Mouse (Mus musculus): ENCODE data around the gene Sfxn2.

The Sfxn2 gene

GRCm38 (mm10) chr19:46631637-46632036, 58.5 kb downstream of the Sfxn2 start:
- no peak for DNase-seq (ENCODE audit: low spot score)

- no peak for DNase-seq (ENCODE audit: low spot score)
Observed at GRCm38 (mm10) chr19:46635766-46636165, 62.6 kb downstream of the Sfxn2 start.

- DNase-seq (ENCODE audit: low spot score), result no peak
Observed at GRCm38 (mm10) chr19:46637598-46637997, 64.4 kb downstream of the Sfxn2 start.

- no peak for DNase-seq (ENCODE audit: low spot score)
Observed at GRCm38 (mm10) chr19:46639053-46639452, 65.9 kb downstream of the Sfxn2 start.

- DNase-seq (ENCODE audit: low spot score), result no peak
Observed at GRCm38 (mm10) chr19:46639496-46639895, 66.3 kb downstream of the Sfxn2 start.

GRCm38 (mm10) chr19:46640780-46641179, 67.6 kb downstream of the Sfxn2 start:
- DNase-seq (ENCODE audit: low spot score), result no peak

GRCm38 (mm10) chr19:46641420-46642085, 68.4 kb downstream of the Sfxn2 start:
- no peak for DNase-seq (ENCODE audit: low spot score)

GRCm38 (mm10) chr19:46642136-46642753, 69.1 kb downstream of the Sfxn2 start:
- no peak for DNase-seq (ENCODE audit: low spot score)

- no peak for DNase-seq (ENCODE audit: low spot score)
Observed at GRCm38 (mm10) chr19:46643236-46643635, 70.1 kb downstream of the Sfxn2 start.

GRCm38 (mm10) chr19:46644343-46644792, 71.2 kb downstream of the Sfxn2 start:
- DNase-seq (ENCODE audit: low spot score), result no peak

- no peak for DNase-seq (ENCODE audit: low spot score)
Observed at GRCm38 (mm10) chr19:46644793-46645602, 71.8 kb downstream of the Sfxn2 start.

- no peak for DNase-seq (ENCODE audit: low spot score)
Observed at GRCm38 (mm10) chr19:46646041-46646481, 72.9 kb downstream of the Sfxn2 start.

- no peak for DNase-seq (ENCODE audit: low spot score)
Observed at GRCm38 (mm10) chr19:46647254-46647653, 74.1 kb downstream of the Sfxn2 start.

All from urinary bladder, postnatal 10 days (tissue).